Mouse (Mus musculus) heart, embryonic 13.5 days (tissue): Measurements from ENCODE around the gene D430041D05Rik. TPM values are rescaled to one million over a fixed set of nuclear protein-coding genes. Genes with fewer than 3 reads are reported as not detected.

Source experiments
- ATAC-seq: fragments of 200-750 bp; cut with Nextera tagmentation; 2 replicates; pipeline ENCODE4 v1.8.0; 2017; ENCODE audit warnings: moderate TSS enrichment; ENCODE audit not compliant: insufficient number of reproducible peaks, low FRiP score, low TSS enrichment; ENCODE audit errors: extremely low read depth
- H3K27ac ChIP-seq: fragments of 300-500 bp; sonication (generic); replicated peaks from 2 replicates; pipeline ENCODE4 v1.5.1; 2015; ENCODE audit warnings: moderate library complexity, mild to moderate bottlenecking, inconsistent platforms
- H3K27me3 ChIP-seq: fragments of 300-500 bp; sonication (generic); replicated peaks from 2 replicates; pipeline ENCODE4 v1.6.1; 2015; ENCODE audit warnings: mild to moderate bottlenecking, inconsistent platforms
- H3K36me3 ChIP-seq: fragments of 300-500 bp; sonication (generic); 2 replicates; pipeline ENCODE4 v1.6.1; 2015; ENCODE audit warnings: mild to moderate bottlenecking, inconsistent platforms
- H3K4me1 ChIP-seq: fragments of 300-500 bp; sonication (generic); 2 replicates; pipeline ENCODE4 v1.6.1; 2015; ENCODE audit warnings: inconsistent platforms
- H3K4me2 ChIP-seq: fragments of 300-500 bp; sonication (generic); 2 replicates; pipeline ENCODE4 v1.6.1; 2015; ENCODE audit warnings: inconsistent platforms, mild to moderate bottlenecking, moderate library complexity
- H3K4me3 ChIP-seq: fragments of 300-500 bp; sonication (generic); 2 replicates; pipeline ENCODE4 v1.5.1; 2015; ENCODE audit warnings: moderate library complexity, mild to moderate bottlenecking, inconsistent platforms
- H3K9ac ChIP-seq: fragments of 300-500 bp; sonication (generic); 2 replicates; pipeline ENCODE4 v1.6.1; 2015; ENCODE audit warnings: inconsistent platforms, mild to moderate bottlenecking, moderate library complexity
- H3K9me3 ChIP-seq: fragments of 300-500 bp; sonication (generic); 2 replicates; pipeline ENCODE4 v1.6.1; 2016; ENCODE audit warnings: inconsistent platforms
- WGBS: fragments of 180-500 bp; shearing (Covaris S2); methylation state at CpG from one replicate; pipeline ENCODE4 v1.1.7; 2015; ENCODE audit warnings: mixed read lengths; 5-methylcytosine and 5-hydroxymethylcytosine counted together
- polyA plus RNA-seq: library from polyadenylated mRNA; unstranded; fragments of >200 nt; fragmentation: Nextera tagmentation; extraction: Ambion mirVana; gene quantifications from 2 replicates; pipeline ENCODE4 v1.2.1, GENCODE M21; 2015

Gene D430041D05Rik
- polyA plus RNA-seq, 1 experiment from 2014 or later: 0.15 TPM

DNA sequence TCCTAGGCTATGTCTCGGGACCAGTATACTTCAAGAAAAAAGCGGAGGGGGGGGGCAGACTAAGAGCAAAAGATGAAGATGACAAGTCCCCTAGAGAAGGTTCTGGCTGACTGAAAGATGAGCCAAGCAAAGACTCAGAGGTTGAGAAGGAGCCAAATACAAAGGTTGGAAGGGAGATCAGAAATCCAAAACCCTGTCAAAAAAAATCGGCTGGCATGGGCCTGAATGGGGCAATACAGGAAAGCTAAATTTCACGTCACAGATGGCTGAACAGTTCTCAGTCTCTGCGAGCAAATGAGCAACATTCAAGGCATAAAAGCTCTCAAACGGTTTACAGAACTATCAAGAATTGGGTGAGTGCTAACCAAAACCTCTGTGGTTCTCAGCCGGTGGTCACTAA is 2.5 kb downstream of the D430041D05Rik start:
- Histone ChIP-seq H3K27me3 (peaks cover 81% of the 10 kb centered on the region), H3K4me1 (peaks cover 7% of the 10 kb centered on the region; the same call in 1 of the 2 replicates), H3K9ac (no peak overlapping the region), H3K36me3 (no peaks in the 10 kb centered on the region), H3K9me3 (no peaks in the 10 kb centered on the region), H3K4me3 (no peak overlapping the region), H3K27ac (no peak overlapping the region), H3K4me2 (no peak overlapping the region)
- WGBS: 75% methylated on average over 7 of the region's 7 CpGs
- no peak for ATAC-seq

DNA sequence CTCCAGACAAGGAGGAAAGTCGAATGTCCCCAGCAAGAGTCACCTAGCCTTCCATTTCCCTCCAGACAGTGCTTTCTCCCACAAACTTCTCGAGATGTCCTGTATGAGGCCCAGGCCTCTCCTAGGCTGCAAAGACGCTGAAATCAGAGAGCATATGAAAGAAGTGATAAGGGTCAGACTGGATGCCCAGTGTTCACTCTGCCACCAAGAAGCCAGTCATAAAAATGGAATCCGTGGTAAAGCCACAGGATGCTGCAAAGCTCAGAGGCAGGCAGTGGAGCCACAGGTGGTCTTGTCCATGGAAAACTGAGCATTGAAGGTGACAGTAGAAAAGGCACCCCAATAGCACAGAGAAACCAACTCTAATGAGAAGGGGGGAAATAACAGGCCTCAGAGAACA is 2.9 kb downstream of the D430041D05Rik start:
- H3K36me3 ChIP-seq: no peaks in the 10 kb centered on the region
- H3K27me3 ChIP-seq: peaks cover 77% of the 10 kb centered on the region

GRCm38 (mm10) chr2:104404036-104404435 is 6.8 kb downstream of the D430041D05Rik start:
- H3K4me2 ChIP-seq: no peak overlapping the region
- WGBS: 79% methylated on average over 6 of the region's 6 CpGs
- no peak overlapping the region for H3K27ac ChIP-seq
- peaks cover 38% of the 10 kb centered on the region for H3K27me3 ChIP-seq
- H3K9ac ChIP-seq: no peak overlapping the region
- H3K9me3 ChIP-seq: peaks cover 8% of the 10 kb centered on the region; the same call in 1 of the 2 replicates
- no peak for ATAC-seq
- no peaks in the 10 kb centered on the region for H3K4me1 ChIP-seq
- no peaks in the 10 kb centered on the region for H3K36me3 ChIP-seq
- H3K4me3 ChIP-seq: no peak overlapping the region

More for the DNA sequence above, 2.9 kb downstream of the D430041D05Rik start:
- 56% methylated on average over 4 of the region's 4 CpGs for WGBS
- Histone ChIP-seq H3K4me2 (no peak overlapping the region), H3K9me3 (no peaks in the 10 kb centered on the region), H3K27ac (no peak overlapping the region), H3K4me3 (no peak overlapping the region), H3K4me1 (peaks cover 7% of the 10 kb centered on the region; the same call in 1 of the 2 replicates), H3K9ac (no peak overlapping the region)
- no peak for ATAC-seq

DNA sequence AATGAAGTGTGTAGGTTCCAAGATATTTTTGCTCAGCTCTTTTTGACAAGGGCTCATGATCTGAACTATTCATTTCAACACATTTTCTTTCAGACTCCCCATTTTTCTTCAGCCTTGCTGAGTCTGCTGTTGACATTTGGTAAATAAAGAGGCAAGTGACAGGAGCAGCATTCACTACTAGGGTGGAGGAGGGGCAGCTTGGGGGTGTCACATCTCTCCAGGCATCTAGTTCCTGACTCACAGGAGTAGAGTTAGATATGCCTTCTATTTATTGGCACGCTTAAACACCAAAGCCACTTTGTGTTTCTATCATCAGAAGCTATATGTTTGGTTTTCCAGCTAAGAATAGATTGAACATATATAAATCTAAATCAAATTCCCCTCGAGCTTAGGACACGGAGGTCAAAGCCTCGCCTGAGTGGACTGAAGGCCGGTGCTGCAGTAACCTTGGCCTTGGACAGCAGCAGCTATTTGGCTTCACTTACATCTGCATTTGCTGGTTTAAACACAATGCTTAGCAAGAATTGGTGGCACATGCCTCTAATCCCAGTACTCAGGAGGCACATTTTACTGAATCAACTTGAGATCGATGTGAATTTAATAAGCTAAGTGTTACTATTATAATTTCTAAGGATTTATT is 12.0 kb downstream of the D430041D05Rik start:
- ATAC-seq: no peak
- H3K4me2 ChIP-seq: no peak overlapping the region
- no peaks in the 10 kb centered on the region for H3K27me3 ChIP-seq
- H3K4me1 ChIP-seq: no peaks in the 10 kb centered on the region
- WGBS: 79% methylated on average over 6 of the region's 6 CpGs
- H3K27ac ChIP-seq: no peak overlapping the region
- H3K36me3 ChIP-seq: no peaks in the 10 kb centered on the region
- peaks cover 8% of the 10 kb centered on the region; the same call in 1 of the 2 replicates for H3K9me3 ChIP-seq
- no peak overlapping the region for H3K4me3 ChIP-seq
- no peak overlapping the region for H3K9ac ChIP-seq

GRCm38 (mm10) chr2:104395961-104396360 is 14.9 kb downstream of the D430041D05Rik start:
- H3K9me3 ChIP-seq: peaks cover 8% of the 10 kb centered on the region; the same call in 1 of the 2 replicates
- no peak overlapping the region for H3K27ac ChIP-seq
- no peak overlapping the region for H3K9ac ChIP-seq
- no peak overlapping the region for H3K4me2 ChIP-seq
- H3K4me3 ChIP-seq: no peak overlapping the region
- no peak for ATAC-seq
- H3K36me3 ChIP-seq: no peaks in the 10 kb centered on the region
- 74% methylated on average over 9 of the region's 9 CpGs for WGBS
- H3K27me3 ChIP-seq: no peaks in the 10 kb centered on the region
- H3K4me1 ChIP-seq: no peaks in the 10 kb centered on the region

- WGBS: 72% methylated on average over 2 of the region's 2 CpGs
- no peak overlapping the region for H3K27ac ChIP-seq
- no peak overlapping the region for H3K9ac ChIP-seq
- H3K4me1 ChIP-seq: no peaks in the 10 kb centered on the region
- ATAC-seq: no peak
- no peaks in the 10 kb centered on the region for H3K27me3 ChIP-seq
- no peaks in the 10 kb centered on the region for H3K36me3 ChIP-seq
- no peak overlapping the region for H3K4me3 ChIP-seq
- H3K9me3 ChIP-seq: peaks cover 2% of the 10 kb centered on the region; the same call in 1 of the 2 replicates
- H3K4me2 ChIP-seq: no peak overlapping the region
Observed at GRCm38 (mm10) chr2:104394769-104395168, 16.0 kb downstream of the D430041D05Rik start.

DNA sequence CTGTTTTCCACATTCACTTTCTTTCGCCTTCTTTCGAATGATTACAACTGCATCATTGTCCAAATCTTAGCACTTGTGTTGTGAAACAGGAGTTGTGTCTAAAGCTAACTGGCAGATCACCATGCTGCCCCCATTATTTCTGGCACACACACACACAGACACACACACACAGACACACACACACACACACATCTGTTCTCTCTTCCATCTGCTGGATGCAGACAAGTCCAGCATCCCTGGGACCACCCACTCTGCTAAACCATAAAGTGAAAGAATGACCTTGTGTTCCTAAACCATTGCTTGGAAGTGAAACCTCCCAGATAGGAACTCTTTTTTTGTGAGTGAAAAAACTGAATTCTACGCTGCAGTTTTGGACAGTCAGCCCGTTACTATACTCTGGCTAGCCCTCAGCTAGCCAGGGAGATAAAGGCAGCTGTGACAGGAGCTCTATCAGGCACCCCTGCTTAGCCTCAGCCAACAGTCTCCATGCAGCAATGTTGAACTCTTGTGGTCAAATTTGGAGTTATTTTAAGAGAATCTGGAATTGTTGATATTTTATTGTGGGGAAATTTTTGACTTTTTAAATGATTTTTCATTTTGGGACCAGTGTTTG is 18.0 kb downstream of the D430041D05Rik start:
- H3K9ac ChIP-seq: no peak overlapping the region
- no peaks in the 10 kb centered on the region for H3K36me3 ChIP-seq
- H3K27ac ChIP-seq: no peak overlapping the region
- no peaks in the 10 kb centered on the region for H3K9me3 ChIP-seq
- ATAC-seq: no peak
- 57% methylated on average over 4 of the region's 4 CpGs for WGBS
- H3K4me2 ChIP-seq: no peak overlapping the region
- H3K4me3 ChIP-seq: no peak overlapping the region
- peaks cover 5% of the 10 kb centered on the region; the same call in 1 of the 2 replicates for H3K4me1 ChIP-seq
- no peaks in the 10 kb centered on the region for H3K27me3 ChIP-seq

DNA sequence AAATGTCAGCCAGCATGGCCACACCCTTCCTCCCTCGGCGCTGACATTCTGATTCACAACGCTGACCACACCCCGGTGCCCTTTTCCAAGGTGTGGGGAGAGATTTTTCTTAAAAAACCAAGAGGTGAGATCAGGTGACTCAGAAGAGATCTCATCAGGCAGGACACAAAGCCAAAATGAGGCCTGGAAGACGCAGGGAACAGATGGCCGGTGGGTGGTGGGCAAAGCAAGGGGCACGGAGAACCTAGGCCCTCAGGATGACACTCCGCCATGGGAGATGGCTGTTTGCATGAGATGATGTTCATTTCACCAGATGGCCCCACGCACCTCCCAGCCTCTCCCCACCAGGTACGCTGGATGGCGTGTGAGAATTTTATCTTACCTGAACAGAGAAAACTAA is 21.6 kb downstream of the D430041D05Rik start:
- no peak for ATAC-seq
- 91% methylated on average over 11 of the region's 11 CpGs for WGBS
- H3K27ac ChIP-seq: no peak overlapping the region
- no peaks in the 10 kb centered on the region for H3K9me3 ChIP-seq
- H3K27me3 ChIP-seq: no peaks in the 10 kb centered on the region
- no peak overlapping the region for H3K4me3 ChIP-seq
- peaks cover 5% of the 10 kb centered on the region; the same call in 1 of the 2 replicates for H3K4me1 ChIP-seq
- H3K36me3 ChIP-seq: no peaks in the 10 kb centered on the region
- no peak overlapping the region for H3K9ac ChIP-seq
- H3K4me2 ChIP-seq: no peak overlapping the region

DNA sequence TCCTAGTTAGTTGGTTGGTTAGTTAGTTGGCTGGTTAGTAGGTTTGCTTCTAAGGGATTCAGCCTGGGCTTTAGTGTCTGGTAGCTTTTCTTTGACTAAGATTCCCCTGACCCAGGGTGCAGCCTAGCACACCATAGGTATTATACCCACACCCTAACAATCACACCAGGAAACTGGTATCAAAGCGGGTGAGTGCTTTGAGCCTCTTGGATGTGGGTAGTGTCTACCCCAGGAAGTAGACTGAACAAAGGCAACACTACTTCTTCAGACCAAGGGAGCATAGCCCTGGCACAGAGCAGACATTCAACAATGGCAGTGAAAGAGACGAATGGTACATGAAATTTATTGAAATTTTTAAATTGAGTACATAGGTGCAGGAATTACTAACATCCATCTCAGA is 24.9 kb downstream of the D430041D05Rik start:
- ATAC-seq: no peak
- 79% methylated on average over 2 of the region's 2 CpGs for WGBS
- Histone ChIP-seq H3K4me3 (no peak overlapping the region), H3K9ac (no peak overlapping the region), H3K27me3 (no peaks in the 10 kb centered on the region), H3K27ac (no peak overlapping the region), H3K36me3 (no peaks in the 10 kb centered on the region), H3K9me3 (no peaks in the 10 kb centered on the region), H3K4me2 (no peak overlapping the region), H3K4me1 (peaks cover 5% of the 10 kb centered on the region; the same call in 1 of the 2 replicates)

DNA sequence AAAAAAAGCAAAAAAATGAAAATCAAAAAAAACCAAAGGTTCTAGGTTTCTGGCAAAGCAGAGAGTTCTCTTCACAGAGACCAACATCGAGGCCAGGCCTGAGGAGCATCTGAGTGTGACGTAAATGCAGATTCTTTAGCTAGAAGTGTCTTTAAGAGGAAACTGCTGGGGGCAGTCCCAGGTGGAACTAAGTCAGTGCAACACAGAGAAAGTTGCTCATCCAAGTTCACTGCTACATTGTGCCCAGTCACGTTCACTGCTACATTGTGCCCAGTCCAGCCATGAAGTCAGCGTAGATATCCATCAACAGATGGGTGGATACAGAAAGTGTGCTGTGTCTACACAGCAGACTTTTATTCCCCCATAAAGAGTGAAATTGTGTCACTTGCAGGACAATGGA is 27.2 kb downstream of the D430041D05Rik start:
- no peaks in the 10 kb centered on the region for H3K36me3 ChIP-seq
- no peaks in the 10 kb centered on the region for H3K9me3 ChIP-seq
- H3K4me3 ChIP-seq: no peak overlapping the region
- no peak for ATAC-seq
- H3K27me3 ChIP-seq: peaks cover 15% of the 10 kb centered on the region
- no peak overlapping the region for H3K4me2 ChIP-seq
- no peak overlapping the region for H3K9ac ChIP-seq
- peaks cover 5% of the 10 kb centered on the region; the same call in 1 of the 2 replicates for H3K4me1 ChIP-seq
- WGBS: 82% methylated on average over 4 of the region's 4 CpGs
- H3K27ac ChIP-seq: no peak overlapping the region

- no peaks in the 10 kb centered on the region for H3K9me3 ChIP-seq
- H3K4me3 ChIP-seq: no peak overlapping the region
- peaks cover 23% of the 10 kb centered on the region for H3K27me3 ChIP-seq
- no peak overlapping the region for H3K9ac ChIP-seq
- 71% methylated on average over 6 of the region's 6 CpGs for WGBS
- no peak overlapping the region for H3K4me2 ChIP-seq
- no peak overlapping the region for H3K27ac ChIP-seq
- no peaks in the 10 kb centered on the region for H3K36me3 ChIP-seq
- ATAC-seq: no peak
- no peaks in the 10 kb centered on the region for H3K4me1 ChIP-seq
Observed at GRCm38 (mm10) chr2:104382813-104383212, 28.0 kb downstream of the D430041D05Rik start.

GRCm38 (mm10) chr2:104379304-104379703 is 31.5 kb downstream of the D430041D05Rik start:
- H3K4me2 ChIP-seq: no peak overlapping the region
- no peaks in the 10 kb centered on the region for H3K4me1 ChIP-seq
- H3K9me3 ChIP-seq: no peaks in the 10 kb centered on the region
- no peak overlapping the region for H3K27ac ChIP-seq
- H3K9ac ChIP-seq: no peak overlapping the region
- ATAC-seq: no peak
- no peak overlapping the region for H3K4me3 ChIP-seq
- peaks cover 23% of the 10 kb centered on the region for H3K27me3 ChIP-seq
- 12% methylated on average over 7 of the region's 7 CpGs for WGBS
- no peaks in the 10 kb centered on the region for H3K36me3 ChIP-seq
